Mouse (Mus musculus): ENCODE measurements around the gene Dgcr8. TPM values are rescaled to one million over a fixed set of nuclear protein-coding genes. Genes with fewer than 3 reads are reported as not detected.
A peak's percentile ranks its signal among the peaks of the same experiment; 100 is the strongest.

Gene Dgcr8
- polyA plus RNA-seq, 2 experiments: 8.8 to 23.4 TPM

DNA sequence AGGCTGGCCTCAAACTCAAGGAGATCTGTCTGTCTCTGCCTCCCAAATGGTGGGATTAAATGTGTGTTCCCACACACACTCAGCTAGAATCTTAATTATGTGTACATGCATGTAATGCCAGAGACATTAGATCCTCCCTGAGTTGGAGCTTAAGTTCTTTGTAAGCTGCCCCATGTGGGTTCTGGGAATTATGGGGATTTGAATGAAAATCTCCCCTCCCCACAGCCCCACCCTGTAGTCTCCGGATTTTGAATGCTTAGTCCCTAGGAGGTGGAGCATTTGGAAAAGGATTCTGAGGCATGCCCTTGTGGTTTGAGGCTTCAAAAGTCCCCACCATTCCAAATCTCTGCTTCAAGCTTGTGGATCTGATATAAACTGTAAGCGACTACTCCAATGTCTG is 13.9 kb downstream of the Dgcr8 start:
- peaks cover 96% of the 10 kb centered on the region for H3K36me3 ChIP-seq (replicated peaks; ENCODE audit: control insufficient read depth, insufficient read depth, low read depth)
- DNase-seq (ENCODE audit: low read depth in 3 of 3, low spot score in 3 of 3) (no peak), ATAC-seq (ENCODE audit: insufficient read depth) (no peak)
- no peaks in the 10 kb centered on the region for H3K4me1 ChIP-seq (replicated peaks; ENCODE audit: control insufficient read depth in 2 of 2, insufficient read depth in 2 of 2, low read length in 1 of 2)
- H3K27me3 ChIP-seq (ENCODE audit: control insufficient read depth, insufficient read depth, low read length): no peaks in the 10 kb centered on the region
- no peak overlapping the region for H3K4me3 ChIP-seq (ENCODE audit: insufficient read depth in 1 of 2, low read depth in 2 of 2, low read length in 2 of 2)
- no peak overlapping the region for H3K9ac ChIP-seq (replicated peaks)
- no peak overlapping the region for H3K4me2 ChIP-seq (ENCODE audit: low read depth)
- TF ChIP-seq CTCF (IDR thresholded peaks at IDR 0.05; ENCODE audit: low read depth) (no peak), EP300 (IDR thresholded peaks at IDR 0.05; ENCODE audit: low read depth) (no peak)
- WGBS (ENCODE audit: insufficient replicate concordance): 81% methylated on average over 2 of the region's 2 CpGs
- no peak overlapping the region for H3K27ac ChIP-seq
- no peaks in the 10 kb centered on the region for H3K9me3 ChIP-seq (ENCODE audit: control insufficient read depth, low read length)

DNA sequence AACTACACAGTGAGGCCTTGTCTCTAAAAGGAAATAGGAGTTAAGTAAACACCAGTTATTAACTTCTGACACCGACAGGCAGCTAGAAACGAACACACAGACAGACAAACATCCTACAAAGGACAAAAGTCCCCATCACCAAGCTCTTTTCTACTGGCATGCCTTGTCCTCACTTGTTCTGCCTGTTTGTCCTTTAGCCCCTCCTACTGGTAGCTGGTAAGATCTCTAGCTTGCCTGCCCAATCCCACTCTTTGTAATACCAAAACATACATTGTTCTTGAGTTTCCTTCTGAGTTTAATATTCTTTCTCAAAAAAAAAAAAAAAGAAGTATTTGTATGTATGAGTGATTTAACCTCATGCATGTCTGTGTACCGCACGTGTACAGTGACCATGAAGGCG is 20.9 kb downstream of the Dgcr8 start:
- Histone ChIP-seq H3K4me2 (ENCODE audit: low read depth) (no peak overlapping the region), H3K27ac (no peak overlapping the region), H3K4me3 (ENCODE audit: insufficient read depth in 1 of 2, low read depth in 2 of 2, low read length in 2 of 2) (no peak overlapping the region), H3K4me1 (replicated peaks; ENCODE audit: control insufficient read depth in 2 of 2, insufficient read depth in 2 of 2, low read length in 1 of 2) (no peaks in the 10 kb centered on the region), H3K9ac (replicated peaks) (no peak overlapping the region), H3K36me3 (replicated peaks; ENCODE audit: control insufficient read depth, insufficient read depth, low read depth) (peaks cover 85% of the 10 kb centered on the region), H3K27me3 (ENCODE audit: control insufficient read depth, insufficient read depth, low read length) (no peaks in the 10 kb centered on the region), H3K9me3 (ENCODE audit: control insufficient read depth, low read length) (no peaks in the 10 kb centered on the region)
- DNase-seq (ENCODE audit: low read depth in 3 of 3, low spot score in 3 of 3) (no peak), ATAC-seq (ENCODE audit: insufficient read depth) (no peak)
- WGBS (ENCODE audit: insufficient replicate concordance): 87% methylated on average over 5 of the region's 5 CpGs
- TF ChIP-seq CTCF (IDR thresholded peaks at IDR 0.05; ENCODE audit: low read depth): peak; percentile 42
- TF ChIP-seq EP300 (IDR thresholded peaks at IDR 0.05; ENCODE audit: low read depth): no peak

DNA sequence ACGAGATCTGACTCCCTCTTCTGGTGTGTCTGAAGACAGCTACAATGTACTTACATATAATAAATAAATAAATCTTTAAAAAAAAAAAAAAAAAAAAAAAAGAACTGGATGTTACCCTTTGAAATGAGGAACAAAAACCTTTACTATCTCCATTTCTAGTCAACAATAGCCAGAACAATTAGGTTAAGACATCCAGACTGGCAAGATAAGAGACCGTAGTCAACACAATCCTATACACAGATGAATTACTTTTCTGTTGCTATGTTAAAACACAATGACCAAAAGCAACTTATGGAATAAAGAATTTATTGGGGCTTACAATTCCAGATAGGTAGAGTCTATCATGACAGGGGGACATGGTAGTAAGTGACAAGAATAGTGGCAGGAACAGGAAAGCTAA is 24.0 kb downstream of the Dgcr8 start:
- H3K9me3 ChIP-seq (ENCODE audit: control insufficient read depth, low read length): no peaks in the 10 kb centered on the region
- no peaks in the 10 kb centered on the region for H3K4me1 ChIP-seq (replicated peaks; ENCODE audit: control insufficient read depth in 2 of 2, insufficient read depth in 2 of 2, low read length in 1 of 2)
- DNase-seq (ENCODE audit: low read depth in 3 of 3, low spot score in 3 of 3): no peak
- H3K4me3 ChIP-seq (ENCODE audit: insufficient read depth in 1 of 2, low read depth in 2 of 2, low read length in 2 of 2): no peak overlapping the region
- peaks cover 77% of the 10 kb centered on the region for H3K36me3 ChIP-seq (replicated peaks; ENCODE audit: control insufficient read depth, insufficient read depth, low read depth)
- H3K4me2 ChIP-seq (ENCODE audit: low read depth): no peak overlapping the region
- H3K27me3 ChIP-seq (ENCODE audit: control insufficient read depth, insufficient read depth, low read length): no peaks in the 10 kb centered on the region
- H3K27ac ChIP-seq: no peak overlapping the region
- ATAC-seq (ENCODE audit: insufficient read depth): no peak
- no peak for TF ChIP-seq EP300 (IDR thresholded peaks at IDR 0.05; ENCODE audit: low read depth)
- H3K9ac ChIP-seq (replicated peaks): no peak overlapping the region
- WGBS (ENCODE audit: insufficient replicate concordance): 87% methylated on average over 2 of the region's 2 CpGs

DNA sequence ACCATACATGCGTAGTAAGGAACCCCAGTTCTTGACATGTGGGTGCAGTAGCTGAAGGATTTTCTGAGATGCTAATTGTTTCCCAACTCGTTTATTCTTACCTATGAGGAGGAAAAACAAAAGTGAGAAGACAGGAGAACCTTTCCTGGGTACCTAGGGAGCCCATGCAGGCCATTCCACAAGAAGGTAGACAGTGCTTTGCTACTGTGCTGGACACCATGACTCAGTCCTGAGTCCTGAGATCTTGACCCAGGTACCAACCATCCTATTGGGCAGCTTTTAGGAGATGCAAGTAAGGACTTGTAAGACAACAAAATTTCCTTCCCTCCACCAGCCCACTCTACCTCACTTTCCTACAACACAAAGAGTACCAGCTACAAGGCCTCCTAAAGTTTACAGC is 30.8 kb downstream of the Dgcr8 start, which contains the start of gene Gm49776:
Gene Gm49776 (minus strand): TSS at position 101 of the 400 bp plus-strand sequence.
- H3K4me2 ChIP-seq (ENCODE audit: low read depth): no peak within 1 kb of the TSS
- H3K9ac ChIP-seq (replicated peaks): no peak within 1 kb of the TSS
- 84% methylated on average over 2 of the region's 2 CpGs for WGBS (ENCODE audit: insufficient replicate concordance)
- H3K4me3 ChIP-seq (ENCODE audit: insufficient read depth in 1 of 2, low read depth in 2 of 2, low read length in 2 of 2): no peak within 1 kb of the TSS
- ATAC-seq (ENCODE audit: insufficient read depth): no peak
- peaks cover 89% of the 10 kb centered on the region for H3K36me3 ChIP-seq (replicated peaks; ENCODE audit: control insufficient read depth, insufficient read depth, low read depth)
- TF ChIP-seq CTCF (IDR thresholded peaks at IDR 0.05; ENCODE audit: low read depth) (no peak), EP300 (IDR thresholded peaks at IDR 0.05; ENCODE audit: low read depth) (no peak)
- H3K27me3 ChIP-seq (ENCODE audit: control insufficient read depth, insufficient read depth, low read length): no peaks in the 10 kb centered on the region
- no peaks in the 10 kb centered on the region for H3K9me3 ChIP-seq (ENCODE audit: control insufficient read depth, low read length)
- H3K27ac ChIP-seq: no peak within 1 kb of the TSS
- DNase-seq (ENCODE audit: low read depth in 3 of 3, low spot score in 3 of 3): no peak
- no peaks in the 10 kb centered on the region for H3K4me1 ChIP-seq (replicated peaks; ENCODE audit: control insufficient read depth in 2 of 2, insufficient read depth in 2 of 2, low read length in 1 of 2)

DNA sequence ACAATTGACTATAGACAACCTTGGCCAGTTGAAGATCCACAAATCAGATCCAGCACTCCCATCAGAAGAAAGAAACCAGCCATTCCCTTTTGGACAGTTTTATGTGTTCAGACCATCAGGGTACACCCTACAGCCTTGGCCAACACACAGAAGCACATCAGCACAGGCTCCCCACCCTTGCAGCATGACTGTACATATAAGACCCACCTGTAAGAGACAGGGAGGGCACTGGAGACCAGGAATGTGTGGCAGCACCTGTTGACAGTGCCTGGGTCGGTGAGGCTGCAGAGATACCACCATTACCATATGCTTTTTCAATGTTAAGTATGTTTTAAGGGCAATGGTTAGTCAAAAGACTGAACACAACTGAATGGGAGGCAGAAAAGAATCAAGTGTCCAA is 35.2 kb downstream of the Dgcr8 start:
- DNase-seq (ENCODE audit: low read depth in 3 of 3, low spot score in 3 of 3) (no peak), ATAC-seq (ENCODE audit: insufficient read depth) (no peak)
- Histone ChIP-seq H3K9me3 (ENCODE audit: control insufficient read depth, low read length) (no peaks in the 10 kb centered on the region), H3K36me3 (replicated peaks; ENCODE audit: control insufficient read depth, insufficient read depth, low read depth) (peaks cover 85% of the 10 kb centered on the region), H3K4me3 (ENCODE audit: insufficient read depth in 1 of 2, low read depth in 2 of 2, low read length in 2 of 2) (no peak overlapping the region), H3K9ac (replicated peaks) (no peak overlapping the region), H3K4me2 (ENCODE audit: low read depth) (no peak overlapping the region), H3K4me1 (replicated peaks; ENCODE audit: control insufficient read depth in 2 of 2, insufficient read depth in 2 of 2, low read length in 1 of 2) (peaks cover 0 to 12% of the 10 kb centered on the region in 2 experiments), H3K27me3 (ENCODE audit: control insufficient read depth, insufficient read depth, low read length) (no peaks in the 10 kb centered on the region), H3K27ac (no peak overlapping the region)
- WGBS (ENCODE audit: insufficient replicate concordance): 82% methylated on average over 1 of the region's 1 CpGs
- TF ChIP-seq EP300 (IDR thresholded peaks at IDR 0.05; ENCODE audit: low read depth): no peak
- TF ChIP-seq CTCF (IDR thresholded peaks at IDR 0.05; ENCODE audit: low read depth): no peak
